Mouse (Mus musculus) limb, embryonic 11.5 days (tissue): Measurements from ENCODE around the gene Clk2. TPM values are rescaled to one million over a fixed set of nuclear protein-coding genes. Genes with fewer than 3 reads are reported as not detected.
A peak's percentile ranks its signal among the peaks of the same experiment; 100 is the strongest.

Experiments used
- ATAC-seq: fragments of 200-750 bp; cut with Nextera tagmentation; 2 replicates; pipeline ENCODE4 v1.8.0; 2017; ENCODE audit warnings: low read depth; ENCODE audit not compliant: insufficient number of reproducible peaks, low FRiP score, low TSS enrichment
- DNase-seq: peaks from one replicate; pipeline ENCODE4 v3.0.0-alpha.2; 2015; ENCODE audit warnings: low spot score
- H3K27ac ChIP-seq: fragments of 300-500 bp; sonication (generic); replicated peaks from 2 replicates; pipeline ENCODE4 v1.5.1; 2014; ENCODE audit warnings: low read depth, mild to moderate bottlenecking, low read length
- H3K27me3 ChIP-seq: fragments of 300-500 bp; sonication (generic); 2 replicates; pipeline ENCODE4 v1.6.1; 2014; ENCODE audit warnings: mild to moderate bottlenecking, low read length, mixed read lengths; ENCODE audit not compliant: control insufficient read depth, insufficient read depth
- H3K36me3 ChIP-seq: fragments of 300-500 bp; sonication (generic); 2 replicates; pipeline ENCODE4 v1.6.1; 2014; ENCODE audit warnings: mild to moderate bottlenecking, low read length, moderate library complexity, mixed read lengths; ENCODE audit not compliant: control insufficient read depth, insufficient read depth
- H3K4me1 ChIP-seq: fragments of 300-500 bp; sonication (generic); 2 replicates; pipeline ENCODE4 v1.6.1; 2014; ENCODE audit warnings: low read length, mixed read lengths; ENCODE audit not compliant: control insufficient read depth, insufficient read depth
- H3K4me2 ChIP-seq: fragments of 300-500 bp; sonication (generic); 2 replicates; pipeline ENCODE4 v1.6.1; 2014; ENCODE audit warnings: low read depth, mild to moderate bottlenecking, moderate library complexity; ENCODE audit not compliant: severe bottlenecking
- H3K4me3 ChIP-seq: fragments of 300-500 bp; sonication (generic); 2 replicates; pipeline ENCODE4 v1.5.1; 2014; ENCODE audit warnings: low read depth, low read length
- H3K9ac ChIP-seq: fragments of 300-500 bp; sonication (generic); 2 replicates; pipeline ENCODE4 v1.6.1; 2014; ENCODE audit warnings: mild to moderate bottlenecking, low read length
- H3K9me3 ChIP-seq: fragments of 300-500 bp; sonication (generic); 2 replicates; pipeline ENCODE4 v1.6.1; 2016; ENCODE audit warnings: low read length; ENCODE audit not compliant: control insufficient read depth
- WGBS: fragments of 180-500 bp; shearing (Covaris S2); extraction: QIAGEN DNeasy Blood & Tissue Kit; methylation state at CpG from one replicate; pipeline ENCODE4 v1.1.7; 2014; 5-methylcytosine and 5-hydroxymethylcytosine counted together
- polyA plus RNA-seq: library from polyadenylated mRNA; unstranded; fragments of >200 nt; fragmentation: Nextera tagmentation; extraction: Ambion mirVana; gene quantifications from 2 replicates; pipeline ENCODE4 v1.2.1, GENCODE M21; 2014

The Clk2 gene
- polyA plus RNA-seq, 1 experiment from 2014 or later: 34.8 TPM

DNA sequence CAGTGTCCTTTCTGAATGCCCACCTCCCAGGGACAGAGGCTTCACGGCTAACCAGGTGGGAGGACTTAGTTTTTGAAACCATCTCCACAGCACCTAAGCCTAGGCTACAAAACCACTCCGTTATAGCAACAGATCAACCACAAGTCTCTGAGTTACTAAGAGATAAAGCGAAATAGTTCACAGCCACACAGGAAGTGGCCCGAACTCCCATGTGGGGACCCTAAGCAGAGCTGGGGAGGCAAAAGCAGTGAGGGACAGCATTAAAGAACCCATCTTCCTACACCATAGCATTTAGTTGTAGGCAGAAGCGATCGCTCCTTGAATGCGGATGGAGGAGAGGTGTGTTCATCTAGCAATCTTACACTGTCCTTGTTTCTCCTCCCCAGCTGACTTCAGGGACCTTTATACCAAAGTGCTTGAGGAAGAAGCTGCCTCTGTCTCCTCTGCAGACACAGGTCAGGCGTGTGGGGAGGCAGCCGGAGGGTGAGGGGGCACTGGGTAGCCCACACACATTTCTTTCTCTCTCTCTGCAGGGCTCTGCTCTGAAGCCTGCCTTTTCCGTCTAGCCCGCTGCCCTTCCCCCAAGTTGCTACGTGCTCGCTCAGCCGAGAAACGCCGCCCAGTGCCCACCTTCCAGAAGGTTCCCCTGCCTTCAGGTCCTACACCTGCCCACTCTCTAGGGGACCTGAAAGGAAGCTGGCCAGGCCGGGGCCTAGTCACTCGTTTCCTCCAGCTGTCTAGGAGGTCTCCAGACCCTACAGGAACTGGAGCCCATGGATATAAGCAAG lies 23.3 kb downstream of the Clk2 start:
- no peaks in the 10 kb centered on the region for H3K9me3 ChIP-seq
- H3K27me3 ChIP-seq: no peaks in the 10 kb centered on the region
- 0 out of 2 replicates have a peak, but pooled peaks cover 2% of the 10 kb centered on the region for H3K36me3 ChIP-seq
- ATAC-seq (no peak), DNase-seq (no peak)
- no peak overlapping the region for H3K4me2 ChIP-seq
- no peak overlapping the region; the same call in 1 of the 2 replicates for H3K9ac ChIP-seq
- no peak overlapping the region for H3K4me3 ChIP-seq
- 85% methylated on average over 18 of the region's 18 CpGs for WGBS
- H3K27ac ChIP-seq: no peak overlapping the region
- peaks cover 22% of the 10 kb centered on the region for H3K4me1 ChIP-seq

- WGBS: 75% methylated on average over 12 of the region's 12 CpGs
- Histone ChIP-seq H3K4me3 (no peak overlapping the region), H3K27ac (no peak overlapping the region), H3K9me3 (no peaks in the 10 kb centered on the region), H3K36me3 (0 out of 2 replicates have a peak, but pooled peaks cover 2% of the 10 kb centered on the region), H3K4me1 (peaks cover 22% of the 10 kb centered on the region), H3K4me2 (no peak overlapping the region), H3K9ac (no peak overlapping the region; the same call in 1 of the 2 replicates), H3K27me3 (no peaks in the 10 kb centered on the region)
- DNase-seq (no peak), ATAC-seq (no peak)
Measured at GRCm38 (mm10) chr3:89188478-89188875, 23.9 kb downstream of the Clk2 start.

DNA sequence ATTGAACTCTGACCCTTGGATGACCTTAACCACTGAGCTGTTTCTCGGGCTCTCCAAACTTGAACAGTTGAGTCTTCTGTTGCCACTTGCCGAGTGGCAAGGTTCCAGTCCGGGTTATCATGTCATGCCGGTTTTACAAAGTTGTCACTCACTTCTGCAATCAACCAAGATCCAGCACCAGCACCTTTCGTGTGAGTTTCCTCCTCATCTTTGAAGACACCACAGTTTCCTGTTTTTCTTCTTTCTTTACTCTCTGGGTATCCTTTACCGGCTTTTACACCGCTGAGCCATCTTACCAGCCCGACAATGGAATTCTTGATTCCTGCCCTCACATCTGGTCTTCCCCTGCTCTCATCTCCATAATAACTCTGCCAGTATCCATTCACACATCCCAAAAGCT lies 25.8 kb downstream of the Clk2 start:
- H3K36me3 ChIP-seq: 0 out of 2 replicates have a peak, but pooled peaks cover 2% of the 10 kb centered on the region
- no peak overlapping the region for H3K9ac ChIP-seq
- no peak overlapping the region for H3K4me3 ChIP-seq
- no peaks in the 10 kb centered on the region for H3K9me3 ChIP-seq
- DNase-seq: no peak
- H3K4me1 ChIP-seq: peaks cover 3% of the 10 kb centered on the region
- H3K4me2 ChIP-seq: no peak overlapping the region
- 89% methylated on average over 8 of the region's 8 CpGs for WGBS
- no peaks in the 10 kb centered on the region for H3K27me3 ChIP-seq
- ATAC-seq: no peak
- H3K27ac ChIP-seq: no peak overlapping the region

DNA sequence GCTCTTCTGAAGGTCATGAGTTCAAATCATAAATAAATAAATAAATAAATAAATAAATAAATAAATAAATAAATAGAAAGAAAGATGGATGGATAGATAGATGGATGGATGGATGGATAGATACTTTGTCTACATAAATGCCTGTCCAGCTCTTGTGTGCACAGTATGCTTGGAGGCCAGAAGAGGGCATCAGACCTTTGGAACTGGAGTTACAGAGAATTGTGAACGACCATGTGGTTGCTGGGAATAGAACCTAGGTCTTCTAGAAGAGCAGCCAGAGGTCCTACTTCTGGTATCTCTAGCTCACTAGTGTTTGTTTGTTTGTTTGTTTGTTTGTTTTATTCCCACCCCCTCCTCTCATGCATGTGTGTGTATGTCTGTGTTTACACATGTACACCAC lies 28.8 kb downstream of the Clk2 start:
- ATAC-seq (no peak), DNase-seq (no peak)
- Histone ChIP-seq H3K9me3 (no peaks in the 10 kb centered on the region), H3K4me2 (no peak overlapping the region), H3K27ac (no peak overlapping the region), H3K4me3 (no peak overlapping the region), H3K9ac (no peak overlapping the region), H3K4me1 (peaks cover 4% of the 10 kb centered on the region), H3K36me3 (no peaks in the 10 kb centered on the region), H3K27me3 (no peaks in the 10 kb centered on the region)
- 71% methylated on average over 1 of the region's 1 CpGs for WGBS

- Histone ChIP-seq H3K4me2 (no peak overlapping the region), H3K9ac (no peak overlapping the region), H3K4me1 (peaks cover 4% of the 10 kb centered on the region), H3K27me3 (no peaks in the 10 kb centered on the region), H3K9me3 (no peaks in the 10 kb centered on the region), H3K36me3 (no peaks in the 10 kb centered on the region), H3K27ac (no peak overlapping the region), H3K4me3 (no peak overlapping the region)
- 90% methylated on average over 2 of the region's 2 CpGs for WGBS
- no peak for DNase-seq
- no peak for ATAC-seq
Measured at GRCm38 (mm10) chr3:89193853-89194252, 29.3 kb downstream of the Clk2 start.

DNA sequence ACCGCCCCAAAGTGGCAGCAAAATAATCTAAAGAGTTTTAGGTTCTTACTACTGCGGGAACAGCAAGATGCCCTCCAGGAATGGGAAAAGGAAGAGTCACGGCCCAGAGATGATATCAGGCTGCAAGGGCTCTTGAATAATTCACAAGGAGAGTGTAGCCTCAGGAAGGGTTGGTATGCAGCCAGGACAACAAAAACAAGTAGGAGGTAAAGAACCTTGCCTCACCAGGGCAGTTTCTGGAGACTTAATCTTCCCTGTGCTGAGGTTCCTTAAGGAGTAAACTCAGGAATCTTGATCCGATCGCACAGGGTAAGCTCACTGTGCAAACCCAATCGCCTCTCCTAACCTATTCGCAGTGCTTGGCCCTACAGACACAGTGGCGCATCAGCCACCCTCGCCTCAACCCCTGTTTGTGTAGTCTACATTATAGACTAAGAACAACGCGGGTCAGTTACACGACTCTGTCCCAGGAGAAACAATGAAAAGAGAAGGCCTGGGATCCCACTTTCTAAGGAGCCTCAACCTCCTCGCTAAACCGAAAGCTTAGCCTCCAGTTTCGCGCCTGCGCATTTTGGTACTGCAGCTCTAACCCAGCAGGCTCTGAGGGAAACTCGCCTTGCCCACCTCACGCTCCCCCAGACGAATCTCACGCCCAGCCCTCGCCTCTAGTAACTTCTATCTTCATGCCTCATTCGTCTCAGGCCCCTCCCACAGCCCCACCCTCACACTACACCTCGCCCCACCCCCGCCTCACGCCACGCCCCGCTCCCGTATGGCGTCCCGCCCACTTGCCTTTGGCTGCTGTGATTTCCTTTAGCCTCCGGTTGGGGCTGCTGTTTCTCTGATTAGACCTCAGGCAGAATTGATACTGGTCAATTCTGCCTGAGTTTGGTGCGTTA lies 31.6 kb downstream of the Clk2 start:
- peak overlapping the region; percentile 59 for H3K9ac ChIP-seq
- H3K36me3 ChIP-seq: no peaks in the 10 kb centered on the region
- ATAC-seq (peak; percentile 93), DNase-seq (peak; percentile 90)
- H3K9me3 ChIP-seq: no peaks in the 10 kb centered on the region
- H3K27ac ChIP-seq: peak overlapping the region; percentile 64
- no peaks in the 10 kb centered on the region for H3K27me3 ChIP-seq
- peaks cover 4% of the 10 kb centered on the region for H3K4me1 ChIP-seq
- 11% methylated on average over 33 of the region's 33 CpGs for WGBS
- H3K4me2 ChIP-seq: peak overlapping the region; percentile 35
- peak overlapping the region; percentile 21 for H3K4me3 ChIP-seq

- no peak overlapping the region for H3K9ac ChIP-seq
- DNase-seq: no peak
- no peak overlapping the region for H3K27ac ChIP-seq
- ATAC-seq: no peak
- no peaks in the 10 kb centered on the region for H3K9me3 ChIP-seq
- 82% methylated on average over 3 of the region's 3 CpGs for WGBS
- H3K36me3 ChIP-seq: no peaks in the 10 kb centered on the region
- peaks cover 8% of the 10 kb centered on the region for H3K4me1 ChIP-seq
- H3K4me2 ChIP-seq: no peak overlapping the region
- H3K4me3 ChIP-seq: no peak overlapping the region
- no peaks in the 10 kb centered on the region for H3K27me3 ChIP-seq
Measured at GRCm38 (mm10) chr3:89199839-89200238, 35.2 kb downstream of the Clk2 start.
